Mouse (Mus musculus): ENCODE data around the gene Ces1c. TPM values are rescaled to one million over a fixed set of nuclear protein-coding genes. Genes with fewer than 3 reads are reported as not detected.

Ces1c gene
- total RNA-seq, 1 experiment: 0.85 TPM

DNA sequence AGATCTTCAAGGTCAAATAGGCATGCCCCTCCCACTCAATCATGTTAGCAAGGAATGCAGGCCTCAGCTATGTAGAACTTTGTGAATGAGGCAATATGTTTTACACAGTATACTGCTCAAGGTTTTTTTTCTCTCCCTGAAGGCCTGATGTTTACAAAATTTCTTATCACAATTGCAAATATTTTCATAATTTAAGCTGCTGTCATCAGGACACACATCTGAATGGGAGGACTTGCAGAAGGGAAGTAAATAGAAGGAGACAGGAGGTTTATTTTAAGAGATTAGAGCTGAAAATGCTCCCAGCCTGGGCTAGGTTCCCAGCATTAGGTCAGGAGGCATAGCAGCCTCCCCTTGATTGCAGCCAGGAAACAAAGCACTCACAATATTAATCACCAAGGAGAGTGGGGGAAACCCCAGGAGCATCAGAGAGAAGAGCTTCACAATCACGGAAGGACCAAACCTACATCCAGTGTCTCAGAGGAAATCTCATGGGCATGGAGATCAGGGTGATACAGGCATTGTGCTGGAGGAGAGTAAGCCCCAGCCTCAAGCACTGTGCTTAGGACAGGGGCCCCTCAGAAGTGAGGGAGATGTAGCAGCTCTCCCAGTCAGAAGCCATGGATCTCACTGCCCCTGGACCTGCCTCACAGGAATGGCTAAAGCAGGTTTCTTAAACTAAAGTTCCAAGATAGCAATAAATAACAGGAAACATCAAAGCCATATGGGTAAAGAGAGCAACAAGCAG lies 40.9 kb upstream of the Ces1c start:
- Histone ChIP-seq H3K9ac (ENCODE audit: insufficient read depth, low read depth, low read length, poor library complexity, severe bottlenecking) (no peak overlapping the region), H3K4me3 (ENCODE audit: insufficient read depth in 1 of 2, low read depth in 1 of 2, low read length in 2 of 2, poor library complexity in 1 of 2, severe bottlenecking in 1 of 2) (no peak overlapping the region)

DNA sequence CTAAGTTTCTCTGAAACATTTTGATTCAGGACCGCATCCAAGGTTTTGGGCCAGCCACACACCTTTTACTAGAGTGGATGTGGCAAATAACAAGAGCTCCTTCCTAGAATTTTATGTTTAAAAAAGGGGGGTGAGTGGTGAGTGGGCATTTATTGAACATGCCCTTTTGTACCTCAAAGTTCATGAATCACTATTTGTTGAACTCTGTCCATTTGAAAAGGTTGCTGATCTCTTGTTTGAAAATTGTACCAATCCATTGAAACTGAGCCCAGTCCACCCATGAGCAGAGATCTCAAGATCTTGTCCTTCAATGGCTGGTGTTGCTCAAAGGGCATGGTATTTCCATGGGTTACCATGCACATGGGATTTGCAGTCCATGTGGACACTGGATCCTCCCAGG lies 32.3 kb upstream of the Ces1c start:
- H3K4me3 ChIP-seq (ENCODE audit: insufficient read depth in 1 of 2, low read depth in 1 of 2, low read length in 2 of 2, poor library complexity in 1 of 2, severe bottlenecking in 1 of 2): no peak overlapping the region
- no peaks in the 10 kb centered on the region for H3K4me1 ChIP-seq (ENCODE audit: control insufficient read depth in 2 of 2, insufficient read depth in 2 of 2, low read length in 2 of 2, poor library complexity in 1 of 2)
- no peak for TF ChIP-seq CHD2 (IDR thresholded peaks at IDR 0.05; ENCODE audit: low read depth, low read length)
- no peak for TF ChIP-seq ZNF384 (IDR thresholded peaks at IDR 0.05; ENCODE audit: low read depth, low read length)
- no peak for TF ChIP-seq ZC3H11A (IDR thresholded peaks at IDR 0.05; ENCODE audit: borderline replicate concordance, low read depth, low read length)
- no peak for TF ChIP-seq MAFK (IDR thresholded peaks at IDR 0.05; ENCODE audit: insufficient read depth, low read depth, low read length)
- no peak for TF ChIP-seq HCFC1 (IDR thresholded peaks at IDR 0.05; ENCODE audit: borderline replicate concordance, insufficient read depth, low read length)
- H3K36me3 ChIP-seq (ENCODE audit: control insufficient read depth, insufficient read depth, low read length, poor library complexity, severe bottlenecking): no peaks in the 10 kb centered on the region
- H3K9ac ChIP-seq (ENCODE audit: insufficient read depth, low read depth, low read length, poor library complexity, severe bottlenecking): no peak overlapping the region
- in situ Hi-C loops (cut with MboI; ENCODE audit: low sequenced_read_pairs in 2 of 2, unreplicated experiment in 2 of 2): no loop called here
- no peak overlapping the region for H3K27ac ChIP-seq (ENCODE audit: insufficient read depth, low read depth, low read length, poor library complexity, severe bottlenecking)
- DNase-seq (ENCODE audit: low read depth, low spot score): no peak
- no peaks in the 10 kb centered on the region for H3K9me3 ChIP-seq (ENCODE audit: control insufficient read depth, insufficient read depth, low read depth, low read length)

More for the DNA sequence above, 40.9 kb upstream of the Ces1c start:
- H3K36me3 ChIP-seq (ENCODE audit: control insufficient read depth, insufficient read depth, low read length, poor library complexity, severe bottlenecking): no peaks in the 10 kb centered on the region
- H3K9me3 ChIP-seq (ENCODE audit: control insufficient read depth, insufficient read depth, low read depth, low read length): no peaks in the 10 kb centered on the region
- no peak for DNase-seq (ENCODE audit: low read depth, low spot score)
- no peak for TF ChIP-seq MAFK (IDR thresholded peaks at IDR 0.05; ENCODE audit: insufficient read depth, low read depth, low read length)
- no peak for TF ChIP-seq CHD2 (IDR thresholded peaks at IDR 0.05; ENCODE audit: low read depth, low read length)
- H3K4me1 ChIP-seq (ENCODE audit: control insufficient read depth in 2 of 2, insufficient read depth in 2 of 2, low read length in 2 of 2, poor library complexity in 1 of 2): peaks cover 5 to 6% of the 10 kb centered on the region in 2 experiments; a peak in 2 of 4 replicates
- in situ Hi-C loops (cut with MboI; ENCODE audit: low sequenced_read_pairs in 2 of 2, unreplicated experiment in 2 of 2): no loop called here
- no peak overlapping the region for H3K27ac ChIP-seq (ENCODE audit: insufficient read depth, low read depth, low read length, poor library complexity, severe bottlenecking)

DNA sequence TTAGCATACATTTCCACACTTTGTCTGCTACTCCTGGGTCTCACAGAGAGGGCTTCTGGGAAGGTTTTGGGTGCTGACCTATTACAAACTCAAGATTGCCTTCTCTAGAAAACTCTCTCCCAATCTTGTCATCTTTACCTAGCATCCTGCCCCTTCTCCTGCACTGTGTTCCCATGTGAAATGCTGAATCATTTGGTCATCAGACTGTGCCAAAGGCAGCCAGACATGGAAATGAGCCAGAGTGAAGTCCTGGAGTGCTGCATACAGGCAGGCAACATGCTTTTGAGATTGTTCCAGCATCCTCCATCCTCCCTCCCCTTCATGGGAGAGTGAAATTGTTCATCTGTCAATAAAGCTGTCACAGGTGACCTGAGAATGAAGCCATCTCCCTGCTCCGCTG lies 20.3 kb upstream of the Ces1c start:
- TF ChIP-seq CHD2 (IDR thresholded peaks at IDR 0.05; ENCODE audit: low read depth, low read length): no peak
- no peak for TF ChIP-seq HCFC1 (IDR thresholded peaks at IDR 0.05; ENCODE audit: borderline replicate concordance, insufficient read depth, low read length)
- no peak for TF ChIP-seq ZC3H11A (IDR thresholded peaks at IDR 0.05; ENCODE audit: borderline replicate concordance, low read depth, low read length)
- no peak for TF ChIP-seq MAFK (IDR thresholded peaks at IDR 0.05; ENCODE audit: insufficient read depth, low read depth, low read length)
- no peak for TF ChIP-seq ZNF384 (IDR thresholded peaks at IDR 0.05; ENCODE audit: low read depth, low read length)
- Histone ChIP-seq H3K9ac (ENCODE audit: insufficient read depth, low read depth, low read length, poor library complexity, severe bottlenecking) (no peak overlapping the region), H3K4me1 (ENCODE audit: control insufficient read depth in 2 of 2, insufficient read depth in 2 of 2, low read length in 2 of 2, poor library complexity in 1 of 2) (no peaks in the 10 kb centered on the region), H3K4me3 (ENCODE audit: insufficient read depth in 1 of 2, low read depth in 1 of 2, low read length in 2 of 2, poor library complexity in 1 of 2, severe bottlenecking in 1 of 2) (no peak overlapping the region), H3K27ac (ENCODE audit: insufficient read depth, low read depth, low read length, poor library complexity, severe bottlenecking) (no peak overlapping the region), H3K9me3 (ENCODE audit: control insufficient read depth, insufficient read depth, low read depth, low read length) (no peaks in the 10 kb centered on the region), H3K36me3 (ENCODE audit: control insufficient read depth, insufficient read depth, low read length, poor library complexity, severe bottlenecking) (no peaks in the 10 kb centered on the region)
- in situ Hi-C loops (cut with MboI; ENCODE audit: low sequenced_read_pairs in 2 of 2, unreplicated experiment in 2 of 2): no loop called here
- DNase-seq (ENCODE audit: low read depth, low spot score): no peak

DNA sequence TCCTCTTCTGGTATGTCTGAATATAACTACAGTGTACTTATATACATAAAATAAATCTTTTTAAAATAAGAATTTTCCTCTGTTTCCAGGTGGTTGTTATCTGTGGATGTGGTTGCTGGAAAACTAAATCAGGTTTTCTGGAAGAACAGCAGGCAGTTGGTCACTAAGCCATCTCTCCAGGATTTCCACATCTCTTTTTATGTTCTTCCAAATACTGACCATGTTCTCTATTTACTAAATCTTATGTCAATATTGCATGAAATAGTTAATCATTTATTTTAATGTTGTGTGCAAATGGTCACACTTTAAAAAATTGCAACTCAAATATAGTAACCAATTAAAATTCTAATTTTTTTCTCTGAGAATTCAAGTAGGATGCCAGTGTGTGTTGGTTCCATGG lies 16.2 kb upstream of the Ces1c start:
- no peak overlapping the region for H3K27ac ChIP-seq (ENCODE audit: insufficient read depth, low read depth, low read length, poor library complexity, severe bottlenecking)
- no peaks in the 10 kb centered on the region for H3K9me3 ChIP-seq (ENCODE audit: control insufficient read depth, insufficient read depth, low read depth, low read length)
- TF ChIP-seq ZNF384 (IDR thresholded peaks at IDR 0.05; ENCODE audit: low read depth, low read length) (no peak), CHD2 (IDR thresholded peaks at IDR 0.05; ENCODE audit: low read depth, low read length) (no peak), ZC3H11A (IDR thresholded peaks at IDR 0.05; ENCODE audit: borderline replicate concordance, low read depth, low read length) (no peak), MAFK (IDR thresholded peaks at IDR 0.05; ENCODE audit: insufficient read depth, low read depth, low read length) (no peak), HCFC1 (IDR thresholded peaks at IDR 0.05; ENCODE audit: borderline replicate concordance, insufficient read depth, low read length) (no peak)
- DNase-seq (ENCODE audit: low read depth, low spot score): no peak
- no peak overlapping the region for H3K4me3 ChIP-seq (ENCODE audit: insufficient read depth in 1 of 2, low read depth in 1 of 2, low read length in 2 of 2, poor library complexity in 1 of 2, severe bottlenecking in 1 of 2)
- H3K9ac ChIP-seq (ENCODE audit: insufficient read depth, low read depth, low read length, poor library complexity, severe bottlenecking): no peak overlapping the region
- no peaks in the 10 kb centered on the region for H3K36me3 ChIP-seq (ENCODE audit: control insufficient read depth, insufficient read depth, low read length, poor library complexity, severe bottlenecking)
- H3K4me1 ChIP-seq (ENCODE audit: control insufficient read depth in 2 of 2, insufficient read depth in 2 of 2, low read length in 2 of 2, poor library complexity in 1 of 2): no peaks in the 10 kb centered on the region
- in situ Hi-C loops (cut with MboI; ENCODE audit: low sequenced_read_pairs in 2 of 2, unreplicated experiment in 2 of 2): loop anchor here in 1 of 2 experiments (10.0 kb wide), 1 partner anchor 133 kb away; no protein-coding TSS in a partner anchor
